Mouse (Mus musculus) lung, embryonic 16.5 days (tissue): ENCODE measurements at regions not wholly inside any gene's neighbourhood (a gene's known extent, or its start where the extent isn't known, plus 50 kb on each side); places are given as distances from the start of the nearest gene placed in this dataset.

Experiments used
- ATAC-seq: fragments of 200-750 bp; cut with Nextera tagmentation; 2 replicates; pipeline ENCODE4 v1.8.0; 2017; ENCODE audit warnings: low read depth, mild to moderate bottlenecking, moderate library complexity
- H3K27ac ChIP-seq: fragments of 300-500 bp; sonication (generic); 2 replicates; pipeline ENCODE4 v1.5.1; 2014; ENCODE audit warnings: mild to moderate bottlenecking, control low read depth, low read length
- H3K27me3 ChIP-seq: fragments of 300-500 bp; sonication (generic); 2 replicates; pipeline ENCODE4 v1.6.1; 2014; ENCODE audit warnings: low read depth, low read length, mixed read lengths; ENCODE audit not compliant: control insufficient read depth, insufficient read depth
- H3K36me3 ChIP-seq: fragments of 300-500 bp; sonication (generic); 2 replicates; pipeline ENCODE4 v1.6.1; 2014; ENCODE audit warnings: low read length; ENCODE audit not compliant: control insufficient read depth, insufficient read depth
- H3K4me1 ChIP-seq: fragments of 300-500 bp; sonication (generic); replicated peaks from 2 replicates; pipeline ENCODE4 v1.6.1; 2014; ENCODE audit warnings: low read length, mixed read lengths; ENCODE audit not compliant: control insufficient read depth, insufficient read depth
- H3K4me2 ChIP-seq: fragments of 300-500 bp; sonication (generic); 2 replicates; pipeline ENCODE4 v1.6.1; 2014; ENCODE audit warnings: low read depth, low read length, control low read depth
- H3K4me3 ChIP-seq: fragments of 300-500 bp; sonication (generic); 2 replicates; pipeline ENCODE4 v1.5.1; 2014; ENCODE audit warnings: mild to moderate bottlenecking, low read length, control low read depth
- H3K9ac ChIP-seq: fragments of 300-500 bp; sonication (generic); 2 replicates; pipeline ENCODE4 v1.6.1; 2014; ENCODE audit warnings: low read length, control low read depth
- H3K9me3 ChIP-seq: fragments of 300-500 bp; sonication (generic); 2 replicates; pipeline ENCODE4 v1.6.1; 2016; ENCODE audit warnings: low read length; ENCODE audit not compliant: control insufficient read depth
- WGBS: fragments of 180-500 bp; shearing (Covaris S2); extraction: QIAGEN DNeasy Blood & Tissue Kit; methylation state at CpG from one replicate; pipeline ENCODE4 v1.1.7; 2014; 5-methylcytosine and 5-hydroxymethylcytosine counted together

DNA sequence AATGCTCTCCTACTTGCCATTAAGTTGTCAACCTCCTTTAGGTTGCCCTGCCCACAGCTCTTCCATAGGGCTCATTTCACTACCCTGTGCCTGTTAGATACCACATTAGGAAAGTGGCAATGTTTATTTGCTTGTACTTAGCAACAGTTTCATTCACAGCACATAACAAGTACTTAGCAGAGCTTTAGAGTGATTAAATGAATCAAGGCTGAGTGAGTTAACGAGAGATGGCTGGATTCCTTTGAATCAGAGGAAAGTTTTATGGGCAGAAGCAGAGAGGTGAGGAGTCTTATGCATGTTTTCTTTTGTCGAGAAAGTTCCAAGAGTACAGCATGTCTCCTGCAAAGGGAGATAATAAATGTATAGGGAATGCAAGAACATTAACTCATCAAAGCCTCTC, 60.5 kb downstream of the Ptgs2 start:
- Histone ChIP-seq H3K9me3 (no peaks in the 10 kb centered on the region), H3K4me3 (no peak overlapping the region), H3K27ac (no peak overlapping the region), H3K4me2 (no peak overlapping the region), H3K9ac (no peak overlapping the region), H3K36me3 (no peaks in the 10 kb centered on the region), H3K27me3 (no peaks in the 10 kb centered on the region), H3K4me1 (no peaks in the 10 kb centered on the region)
- WGBS, result 74% methylated on average over 2 of the region's 2 CpGs
- no peak for ATAC-seq

DNA sequence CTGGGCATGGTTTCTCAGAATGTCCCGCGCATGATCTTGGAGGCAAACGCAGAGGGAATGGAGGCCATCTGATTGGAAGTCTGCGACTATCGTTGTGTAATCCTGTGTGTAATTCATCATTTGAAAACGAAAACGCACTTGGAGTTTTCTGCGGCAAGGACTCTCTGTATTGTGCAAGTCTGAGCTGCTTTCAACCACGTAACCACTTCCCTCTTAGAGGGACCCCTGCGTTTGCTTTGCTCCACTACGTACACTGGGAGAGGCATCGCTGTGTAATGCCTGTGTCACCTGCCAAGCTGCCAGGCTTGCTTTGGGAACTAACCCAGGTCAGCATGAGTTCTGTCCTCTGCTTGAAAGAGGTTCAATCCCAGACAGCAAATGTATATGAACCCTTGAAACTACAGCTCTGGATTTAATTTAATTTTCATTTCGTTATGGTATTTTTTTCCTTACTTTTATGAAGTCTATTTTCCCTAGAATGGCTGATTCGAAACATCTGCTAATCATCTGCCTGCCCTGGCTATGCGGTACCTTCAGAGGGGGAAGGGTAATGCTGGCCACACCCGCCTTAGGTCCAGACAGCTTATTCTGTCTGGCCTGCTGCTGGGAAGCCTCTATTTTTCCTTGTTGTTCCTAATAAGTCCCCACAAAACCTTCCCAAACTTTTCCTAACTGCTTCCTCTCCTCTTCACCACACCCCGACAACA, 65.2 kb downstream of the Ptgs2 start:
- 49% methylated on average over 17 of the region's 17 CpGs for WGBS
- no peaks in the 10 kb centered on the region for H3K36me3 ChIP-seq
- peak overlapping the region; percentile 41 for H3K4me2 ChIP-seq
- no peak overlapping the region for H3K9ac ChIP-seq
- peak overlapping the region; percentile 18; the same call in 1 of the 2 replicates for H3K4me3 ChIP-seq
- H3K4me1 ChIP-seq, result no peaks in the 10 kb centered on the region
- ATAC-seq, result peak; percentile 79
- no peaks in the 10 kb centered on the region for H3K9me3 ChIP-seq
- no peaks in the 10 kb centered on the region for H3K27me3 ChIP-seq
- no peak overlapping the region for H3K27ac ChIP-seq

DNA sequence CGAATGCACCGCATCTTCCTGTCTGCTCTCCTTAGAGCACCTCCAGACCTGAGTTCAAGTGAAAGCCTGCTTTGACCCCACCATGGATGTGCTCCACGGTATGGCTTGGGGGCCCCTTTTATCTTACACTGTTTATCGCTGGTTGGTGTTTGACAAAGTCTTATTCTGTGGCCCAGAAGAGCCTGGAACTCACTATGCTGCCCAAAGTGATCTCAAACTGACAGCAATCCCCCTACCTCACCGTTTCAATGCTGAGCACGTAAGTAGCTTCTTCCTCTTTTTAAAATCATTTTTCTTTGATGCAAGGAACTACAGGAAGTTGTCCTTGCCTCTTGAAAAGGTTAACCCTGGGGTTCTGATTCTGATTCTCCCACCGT, 65.8 kb downstream of the Ptgs2 start:
- no peak overlapping the region for H3K27ac ChIP-seq
- no peak overlapping the region for H3K4me2 ChIP-seq
- no peak overlapping the region for H3K4me3 ChIP-seq
- H3K27me3 ChIP-seq, result no peaks in the 10 kb centered on the region
- H3K9me3 ChIP-seq, result no peaks in the 10 kb centered on the region
- no peaks in the 10 kb centered on the region for H3K36me3 ChIP-seq
- ATAC-seq, result no peak
- no peaks in the 10 kb centered on the region for H3K4me1 ChIP-seq
- 63% methylated on average over 7 of the region's 7 CpGs for WGBS
- H3K9ac ChIP-seq, result no peak overlapping the region

DNA sequence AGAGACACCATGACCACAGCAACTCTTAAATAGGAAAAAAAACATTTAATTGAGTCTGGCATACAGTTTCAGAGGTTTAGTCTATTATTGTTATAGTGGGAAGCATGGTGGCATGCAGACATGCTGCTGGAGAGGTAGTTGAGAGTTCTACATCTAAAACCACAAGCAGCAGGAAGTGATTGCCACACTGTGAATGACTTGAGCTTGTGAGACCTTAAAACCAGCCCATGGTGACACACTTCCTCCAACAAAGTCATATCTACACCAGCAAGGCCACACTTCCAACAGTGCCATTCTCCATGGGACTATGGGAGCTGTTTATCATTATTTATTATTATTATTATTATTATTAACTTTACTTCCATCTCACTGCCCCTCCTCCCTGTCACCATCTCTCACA, 67.3 kb downstream of the Ptgs2 start:
- H3K36me3 ChIP-seq, result no peaks in the 10 kb centered on the region
- no peak for ATAC-seq
- no peak overlapping the region for H3K4me3 ChIP-seq
- no peak overlapping the region for H3K9ac ChIP-seq
- H3K9me3 ChIP-seq, result no peaks in the 10 kb centered on the region
- H3K4me2 ChIP-seq, result no peak overlapping the region
- no peaks in the 10 kb centered on the region for H3K27me3 ChIP-seq
- no peak overlapping the region for H3K27ac ChIP-seq
- H3K4me1 ChIP-seq, result no peaks in the 10 kb centered on the region

DNA sequence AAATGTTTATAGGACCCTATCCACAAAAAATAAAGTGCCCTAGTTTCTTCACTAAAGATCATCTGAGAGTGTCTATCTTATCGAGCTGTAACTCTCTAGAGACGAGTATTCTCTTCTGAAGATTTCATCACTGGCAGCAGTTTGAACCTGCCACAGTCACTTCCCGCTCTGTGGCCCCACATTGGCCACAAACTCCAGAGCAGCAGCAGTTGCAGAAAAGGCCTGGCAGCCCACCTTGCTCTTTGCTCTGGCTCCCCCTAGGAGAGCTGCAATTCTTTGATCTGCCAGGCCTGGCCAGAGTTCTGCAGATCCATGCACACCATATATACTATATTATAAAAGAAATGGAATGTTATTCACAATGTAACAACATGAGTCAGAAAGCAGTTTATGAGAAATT, 74.4 kb downstream of the Ptgs2 start:
- Histone ChIP-seq H3K4me2 (no peak overlapping the region), H3K27me3 (no peaks in the 10 kb centered on the region), H3K4me1 (no peaks in the 10 kb centered on the region), H3K9ac (no peak overlapping the region), H3K36me3 (no peaks in the 10 kb centered on the region), H3K4me3 (no peak overlapping the region), H3K27ac (no peak overlapping the region), H3K9me3 (no peaks in the 10 kb centered on the region)
- WGBS, result 68% methylated on average over 3 of the region's 3 CpGs
- no peak for ATAC-seq

DNA sequence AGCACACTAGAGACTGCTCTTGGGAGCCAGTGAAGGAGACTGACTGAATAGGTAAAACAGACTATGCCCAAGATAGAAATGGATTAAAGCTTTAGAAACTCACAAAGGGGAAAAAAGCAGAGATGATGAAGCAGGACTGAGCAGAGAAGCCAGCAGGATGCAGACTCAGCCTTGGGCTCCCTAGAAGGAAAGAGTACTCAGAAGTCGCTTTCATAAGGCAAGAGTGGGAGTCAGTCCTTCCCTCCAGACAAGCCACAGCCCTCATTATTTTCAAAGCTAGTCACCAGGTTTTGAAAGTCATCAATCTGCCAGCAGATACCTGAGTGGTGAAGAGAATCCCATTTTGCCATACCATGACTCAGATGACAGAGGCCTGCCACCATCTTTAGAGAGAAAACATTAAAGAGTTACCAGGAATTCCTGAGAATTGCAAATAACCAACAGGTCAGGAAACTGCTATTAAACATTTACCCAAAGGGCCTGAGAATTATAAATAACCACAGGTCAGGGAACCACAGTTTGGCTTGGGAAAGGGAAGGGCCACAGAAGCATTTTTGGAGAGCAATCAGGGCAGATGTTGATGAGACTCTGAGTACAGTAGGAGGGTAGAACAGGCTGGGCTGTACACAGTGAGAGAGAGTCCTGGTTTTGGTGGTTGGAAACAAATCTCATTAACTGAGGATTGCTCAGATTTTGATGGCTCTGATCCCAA, 77.4 kb downstream of the Ptgs2 start:
- no peak overlapping the region for H3K9ac ChIP-seq
- H3K4me2 ChIP-seq, result no peak overlapping the region
- no peak overlapping the region for H3K27ac ChIP-seq
- H3K4me1 ChIP-seq, result no peaks in the 10 kb centered on the region
- H3K27me3 ChIP-seq, result no peaks in the 10 kb centered on the region
- 83% methylated on average over 1 of the region's 1 CpGs for WGBS
- H3K36me3 ChIP-seq, result no peaks in the 10 kb centered on the region
- no peaks in the 10 kb centered on the region for H3K9me3 ChIP-seq
- no peak overlapping the region for H3K4me3 ChIP-seq
- no peak for ATAC-seq

DNA sequence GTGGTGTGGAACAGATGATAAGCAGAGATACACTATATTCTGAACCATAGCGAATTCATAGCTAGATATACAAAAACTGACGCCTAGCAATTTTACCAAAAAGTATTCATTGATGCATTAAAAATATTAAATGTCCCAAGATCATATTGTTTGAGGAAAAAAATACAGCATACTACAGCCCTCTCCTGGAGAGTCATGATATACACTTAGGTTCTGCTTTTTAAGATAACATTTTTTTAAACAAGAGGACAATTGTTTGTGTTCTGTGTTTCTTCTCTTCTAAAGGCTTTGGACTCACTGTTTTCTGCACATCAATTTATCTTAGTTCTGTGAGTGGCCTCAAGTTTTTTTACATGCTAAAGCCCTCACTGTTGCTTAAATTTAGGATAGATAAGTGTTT, 102.2 kb downstream of the Ptgs2 start:
- no peak for ATAC-seq
- H3K27ac ChIP-seq, result no peak overlapping the region
- no peaks in the 10 kb centered on the region for H3K4me1 ChIP-seq
- 82% methylated on average over 2 of the region's 2 CpGs for WGBS
- no peak overlapping the region for H3K9ac ChIP-seq
- H3K9me3 ChIP-seq, result no peaks in the 10 kb centered on the region
- no peaks in the 10 kb centered on the region for H3K27me3 ChIP-seq
- no peak overlapping the region for H3K4me3 ChIP-seq
- H3K4me2 ChIP-seq, result no peak overlapping the region
- H3K36me3 ChIP-seq, result no peaks in the 10 kb centered on the region

DNA sequence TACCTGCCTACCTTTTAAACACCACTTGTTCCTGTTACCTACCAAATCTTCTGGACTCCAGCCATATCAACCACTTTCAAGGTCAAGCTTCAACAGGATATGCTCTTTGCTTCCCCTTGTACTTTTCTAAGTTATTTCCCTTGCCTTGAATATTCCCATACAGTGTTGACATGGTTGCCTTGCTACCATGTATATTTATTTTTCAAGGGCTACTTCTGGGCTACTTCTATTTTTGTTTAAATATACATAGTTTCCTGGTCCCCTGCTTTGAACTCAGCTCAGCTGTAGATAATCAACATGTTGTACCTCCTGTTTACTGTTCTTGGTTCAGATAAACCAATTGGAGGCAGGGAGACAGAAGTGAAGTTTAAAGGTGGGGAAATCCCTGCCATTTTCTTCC, 106.8 kb upstream of the Pdc start:
- ATAC-seq, result no peak
- no peaks in the 10 kb centered on the region for H3K36me3 ChIP-seq

DNA sequence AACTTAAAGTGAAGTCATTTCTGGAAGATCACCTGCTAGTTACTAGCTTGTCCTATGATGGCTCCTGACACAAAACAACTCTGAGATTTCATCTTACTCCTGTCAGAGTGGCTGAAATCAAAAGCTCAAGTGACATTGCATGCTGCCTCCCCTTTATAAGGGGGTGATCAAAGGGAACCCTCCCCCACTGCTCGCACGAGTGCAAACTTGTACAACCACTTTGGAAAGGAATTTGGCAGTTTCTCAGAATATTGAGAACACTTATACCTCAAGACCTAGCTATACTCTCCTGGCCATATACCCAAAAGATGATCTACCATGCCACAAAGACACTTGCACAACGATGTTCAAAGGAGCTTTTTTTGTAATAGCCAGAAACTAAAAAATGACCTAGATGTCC, 102.5 kb upstream of the Pdc start:
- ATAC-seq, result peak; percentile 74
- WGBS, result 50% methylated on average over 3 of the region's 3 CpGs

More for the DNA sequence above, 106.8 kb upstream of the Pdc start:
- Histone ChIP-seq H3K27me3 (no peaks in the 10 kb centered on the region), H3K27ac (no peak overlapping the region), H3K9ac (no peak overlapping the region), H3K4me3 (no peak overlapping the region), H3K4me2 (no peak overlapping the region), H3K9me3 (no peaks in the 10 kb centered on the region), H3K4me1 (no peaks in the 10 kb centered on the region)

More for the DNA sequence above, 102.5 kb upstream of the Pdc start:
- Histone ChIP-seq H3K27ac (no peak overlapping the region), H3K4me3 (no peak overlapping the region), H3K27me3 (no peaks in the 10 kb centered on the region), H3K4me2 (no peak overlapping the region), H3K36me3 (no peaks in the 10 kb centered on the region), H3K9ac (no peak overlapping the region), H3K9me3 (no peaks in the 10 kb centered on the region), H3K4me1 (no peaks in the 10 kb centered on the region)
